Mouse (Mus musculus): ENCODE data around the gene Hspa8.
A peak's percentile ranks its signal among the peaks of the same experiment; 100 is the strongest.
"Not testable (repeated sequence)": the region's sequence is repeated elsewhere in the genome, so short reads cannot be mapped to it uniquely, and the experiment has no call there.

Gene Hspa8

GRCm38 (mm10) chr9:40800675-40801612 is at the start of gene Hspa8:
Gene Hspa8 (plus strand): TSS chr9:40800984.
- peak; percentile 100 for DNase-seq

DNA sequence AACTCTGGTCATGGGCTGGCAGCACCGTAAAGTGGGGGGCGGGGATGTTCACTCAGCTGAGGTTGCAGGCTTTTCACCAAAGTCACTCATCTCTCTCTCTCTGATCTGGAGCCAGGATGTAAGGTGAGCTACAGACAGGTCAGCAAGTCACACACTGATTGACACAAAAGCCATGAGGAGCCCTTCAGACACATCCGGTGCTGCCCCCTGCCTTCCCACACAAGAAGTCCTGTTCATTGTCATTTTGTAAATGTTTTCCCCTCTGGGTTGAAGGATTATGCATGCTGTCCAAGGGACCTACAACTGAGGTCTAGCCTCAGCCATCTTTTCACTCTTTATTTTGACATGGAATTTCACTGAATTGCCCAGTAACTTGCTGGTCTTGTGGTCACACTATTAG is 49.0 kb upstream of the Hspa8 start:
- no peak for DNase-seq

- DNase-seq, result peak; percentile 72 to 74
Measured at GRCm38 (mm10) chr9:40756401-40756800, 44.4 kb upstream of the Hspa8 start.

- peak; percentile 38 to 46 for DNase-seq
Measured at GRCm38 (mm10) chr9:40757105-40757626, 43.6 kb upstream of the Hspa8 start.

DNA sequence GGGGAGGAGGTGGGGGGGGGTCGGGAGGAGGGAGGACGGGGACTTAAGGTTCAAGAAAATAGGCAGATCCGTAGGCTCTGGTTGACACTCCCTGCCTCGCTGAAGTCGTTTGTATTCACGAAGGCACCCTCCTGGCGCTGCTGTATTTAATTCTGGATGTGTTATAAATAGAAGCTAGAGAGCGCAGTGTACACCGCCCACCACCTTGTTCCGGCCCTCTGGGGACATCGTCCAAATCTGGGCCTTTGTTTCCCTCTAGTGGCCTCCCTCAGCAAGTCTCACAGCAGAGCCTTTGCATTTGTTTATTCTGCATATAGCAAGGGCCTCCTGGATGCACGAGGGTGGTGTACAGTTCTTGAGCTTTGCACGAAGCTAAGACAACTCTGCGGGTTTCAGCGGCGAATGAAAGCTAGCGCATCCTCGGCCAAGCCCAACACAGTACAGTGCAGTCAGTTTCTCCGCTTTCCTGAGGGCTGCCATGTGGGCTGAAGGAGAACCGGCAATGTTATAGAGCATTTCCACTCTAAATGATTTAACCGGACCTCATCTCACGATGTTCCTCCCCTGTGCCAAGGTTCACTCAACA is 43.0 kb upstream of the Hspa8 start:
- peak; percentile 79 to 81 for DNase-seq

GRCm38 (mm10) chr9:40762354-40762753 is 38.4 kb upstream of the Hspa8 start:
- DNase-seq, result no peak

- no peak for DNase-seq
Measured at GRCm38 (mm10) chr9:40764887-40765580, 35.8 kb upstream of the Hspa8 start.

GRCm38 (mm10) chr9:40765581-40765940 is 35.2 kb upstream of the Hspa8 start:
- DNase-seq, result no peak

- no peak for DNase-seq
Measured at GRCm38 (mm10) chr9:40766058-40766605, 34.7 kb upstream of the Hspa8 start.

GRCm38 (mm10) chr9:40767946-40768345 is 32.8 kb upstream of the Hspa8 start:
- DNase-seq, result no peak

DNA sequence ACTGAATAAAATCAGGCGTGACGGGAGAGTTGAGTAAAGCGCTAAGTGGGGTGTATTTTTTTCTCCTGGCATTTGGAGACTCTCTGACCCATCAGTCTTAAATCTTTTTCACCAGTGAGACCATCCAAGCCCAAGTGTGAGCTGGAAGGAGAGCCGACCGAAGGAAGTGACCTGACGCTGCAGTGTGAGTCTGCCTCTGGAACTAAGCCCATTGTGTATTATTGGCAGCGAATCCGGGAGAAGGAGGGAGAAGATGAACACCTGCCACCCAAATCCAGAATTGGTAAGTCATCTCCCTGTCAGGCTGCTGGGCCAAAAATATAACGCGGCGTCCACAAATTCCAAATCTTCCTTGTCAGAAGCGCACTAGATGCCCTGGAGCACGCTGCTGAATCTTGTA is 28.5 kb upstream of the Hspa8 start:
- DNase-seq, result no peak

DNA sequence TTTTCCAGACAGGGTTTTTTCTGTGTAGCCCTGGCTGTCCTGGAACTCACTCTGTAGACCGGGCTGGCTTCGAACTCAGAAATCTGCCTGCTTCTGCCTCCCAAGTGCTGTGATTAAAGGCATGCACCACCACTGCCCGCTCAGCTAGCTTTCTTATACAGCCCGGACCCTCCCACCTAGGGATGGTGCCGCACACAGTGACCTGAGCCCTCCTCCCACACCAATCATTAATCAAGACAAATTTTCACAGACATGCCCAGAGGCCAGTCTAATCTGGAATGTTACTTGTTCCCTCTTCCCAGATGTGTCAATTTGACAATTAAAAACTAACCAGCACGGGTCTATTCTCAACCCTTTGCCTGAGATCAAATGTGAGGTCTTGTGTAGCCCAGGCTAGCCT is 27.6 kb upstream of the Hspa8 start:
- not testable (repeated sequence) for DNase-seq

GRCm38 (mm10) chr9:40773869-40774268 is 26.9 kb upstream of the Hspa8 start:
- no peak for DNase-seq

DNA sequence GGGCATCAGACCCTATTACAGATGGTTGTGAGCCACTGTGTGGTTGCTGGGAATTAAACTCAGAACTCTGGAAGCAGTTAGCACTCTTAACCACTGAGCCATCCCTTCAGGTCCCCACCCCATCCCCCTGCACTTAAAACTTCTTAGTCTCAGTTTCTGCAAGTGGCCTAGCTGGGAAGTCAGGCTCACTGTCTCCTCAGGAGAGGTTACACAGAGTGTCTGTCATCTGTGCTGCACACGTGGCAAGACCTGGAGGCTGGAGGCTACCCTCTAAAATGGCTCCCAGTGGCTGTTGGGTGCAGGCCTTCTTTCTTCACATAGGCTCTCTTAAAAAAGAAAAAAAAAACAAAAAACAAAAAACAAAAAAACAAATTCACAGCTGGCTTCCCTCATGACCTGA is 24.7 kb upstream of the Hspa8 start:
- DNase-seq, result no peak

DNA sequence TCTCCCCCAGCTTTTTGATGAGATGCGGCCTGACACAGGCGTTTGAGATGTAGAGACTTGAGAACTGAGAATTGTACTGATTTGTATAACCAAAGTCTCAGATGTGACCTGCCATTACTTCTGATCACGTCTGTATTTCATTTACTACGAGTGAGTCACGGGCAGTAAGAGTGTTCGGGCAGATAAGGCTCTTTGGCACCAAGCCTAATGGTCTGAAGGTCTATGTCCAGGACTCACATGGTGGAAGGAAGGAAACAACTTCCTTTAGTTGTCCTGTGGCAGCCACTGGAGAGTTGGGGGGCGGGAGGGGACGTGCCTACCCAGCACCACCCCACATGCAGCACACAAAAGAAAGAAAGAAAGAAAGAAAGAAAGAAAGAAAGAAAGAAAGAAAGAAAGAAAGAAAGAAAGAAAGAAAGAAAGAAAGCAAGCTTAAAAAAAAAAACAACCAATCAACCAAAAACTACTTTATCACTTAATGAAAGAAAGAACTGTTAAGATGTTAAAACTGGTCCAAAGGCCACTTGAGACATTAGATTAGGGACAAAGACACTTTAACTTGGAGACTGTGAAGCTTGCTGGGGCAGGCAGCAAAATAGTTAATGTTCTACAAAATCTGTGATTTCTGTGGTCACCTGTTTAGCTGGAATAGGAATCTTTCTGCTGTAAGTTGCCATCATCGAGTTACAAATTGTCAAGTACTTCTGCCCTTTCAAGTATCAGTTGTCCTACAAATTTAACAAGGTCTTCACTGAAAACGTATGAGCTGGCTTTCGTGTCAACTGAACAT is 24.1 kb upstream of the Hspa8 start:
- DNase-seq, result no peak

DNA sequence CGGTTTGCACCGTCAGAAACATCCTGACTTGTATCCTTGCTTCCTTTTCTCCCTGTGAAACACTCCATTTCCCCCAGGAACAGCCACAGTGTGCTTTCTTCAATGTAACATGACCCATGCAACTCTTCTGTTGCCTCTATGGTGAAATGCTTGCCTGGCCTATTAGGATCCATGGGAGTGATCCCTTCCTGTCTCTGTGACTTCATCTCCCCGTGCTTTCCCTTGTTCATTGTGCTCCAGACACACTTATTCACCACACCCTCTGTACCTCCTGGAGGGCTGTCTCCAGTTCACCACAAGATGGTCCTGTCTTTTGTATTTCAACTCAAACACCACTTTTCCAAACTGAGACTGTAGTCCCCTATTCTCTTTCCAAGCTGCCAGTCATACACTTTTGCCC is 20.7 kb upstream of the Hspa8 start:
- DNase-seq, result no peak

DNA sequence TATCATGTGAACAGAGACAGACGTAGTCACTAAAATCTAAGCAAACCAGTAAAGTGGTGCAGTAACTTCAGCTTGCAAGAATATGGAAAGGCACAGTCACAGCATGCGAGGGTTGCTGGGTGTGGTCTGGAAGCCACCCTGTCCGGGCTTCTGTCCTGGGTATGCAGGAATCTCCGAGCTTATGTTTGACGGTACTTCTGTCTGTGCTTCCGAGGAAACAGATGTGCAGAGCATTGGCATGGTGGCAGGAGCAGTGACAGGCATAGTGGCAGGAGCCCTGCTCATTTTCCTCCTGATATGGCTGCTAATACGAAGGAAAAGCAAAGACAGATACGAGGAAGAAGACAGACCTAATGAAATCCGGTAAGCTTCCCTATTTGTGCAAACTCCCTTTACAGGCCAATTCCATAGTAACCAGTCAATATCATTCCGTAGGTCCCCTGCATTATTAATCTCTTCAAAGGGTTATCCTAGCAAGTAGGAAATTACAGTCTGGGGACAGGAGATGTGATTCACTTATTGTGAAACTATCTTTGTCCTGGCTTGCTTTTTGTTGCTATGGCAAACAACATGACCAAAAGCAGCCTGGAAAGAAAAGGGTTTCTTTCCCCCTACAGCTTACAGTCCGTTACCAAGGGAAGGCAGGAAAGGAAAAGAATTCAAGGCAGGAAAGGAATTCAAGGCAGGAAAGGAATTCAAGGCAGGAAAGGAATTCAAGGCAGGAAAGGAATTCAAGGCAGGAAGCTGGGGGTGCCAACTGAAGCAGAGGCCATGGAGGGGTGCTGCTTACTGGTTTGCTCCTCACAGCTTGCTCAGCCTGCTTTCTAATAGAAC is 19.7 kb upstream of the Hspa8 start:
- DNase-seq, result no peak

DNA sequence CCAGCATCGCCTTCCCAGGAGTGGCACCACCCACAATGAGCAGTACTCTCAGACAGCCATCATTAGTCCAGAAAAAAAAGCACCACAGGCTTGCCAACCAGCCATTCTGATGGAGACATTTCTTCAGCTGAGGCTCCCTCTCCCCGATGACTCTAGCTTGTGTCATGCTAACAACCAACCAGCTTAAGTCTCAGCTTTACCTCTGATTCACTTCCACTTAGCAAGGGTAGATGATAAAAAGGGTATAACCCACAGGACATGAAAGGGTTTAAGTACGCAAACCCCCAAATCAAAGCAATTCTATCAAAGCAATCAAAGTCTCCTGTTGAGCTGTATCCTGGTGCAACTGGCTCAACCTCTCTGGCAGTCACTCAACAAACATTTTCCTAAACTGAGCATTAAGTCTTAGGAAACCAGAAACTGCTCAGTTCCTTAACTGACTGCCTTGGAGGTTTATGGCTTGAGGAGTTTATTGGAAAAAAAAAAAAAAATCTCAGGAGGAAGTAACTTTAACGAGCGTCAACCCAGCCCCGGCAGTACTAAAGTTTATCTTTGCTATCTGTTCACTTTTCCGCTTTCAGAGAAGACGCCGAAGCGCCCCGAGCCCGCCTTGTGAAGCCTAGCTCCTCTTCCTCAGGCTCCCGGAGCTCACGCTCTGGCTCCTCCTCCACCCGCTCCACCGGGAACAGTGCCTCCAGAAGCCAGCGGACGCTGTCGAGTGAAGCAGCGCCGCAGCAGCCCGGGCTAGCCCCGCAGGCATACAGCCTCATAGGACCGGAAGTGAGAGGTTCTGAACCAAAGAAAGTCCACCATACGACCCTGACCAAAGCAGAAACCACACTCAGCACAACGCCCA is 18.8 kb upstream of the Hspa8 start:
- peak; percentile 59 to 63 for DNase-seq

- peak; percentile 79 to 84 for DNase-seq
Measured at GRCm38 (mm10) chr9:40783641-40784373, 17.0 kb upstream of the Hspa8 start.

All from B cell, adult 2 months (primary cell).